Mouse (Mus musculus): ENCODE measurements around the gene Rcan2.

Gene Rcan2

GRCm38 (mm10) chr17:44077146-44077842, 276.1 kb downstream of the Rcan2 start:
- peak in 1 of 2 experiments; percentile 11 for DNase-seq (ENCODE audit: low spot score in 2 of 2)

GRCm38 (mm10) chr17:44077843-44078160, 276.7 kb downstream of the Rcan2 start:
- DNase-seq (ENCODE audit: low spot score in 2 of 2): no peak

DNA sequence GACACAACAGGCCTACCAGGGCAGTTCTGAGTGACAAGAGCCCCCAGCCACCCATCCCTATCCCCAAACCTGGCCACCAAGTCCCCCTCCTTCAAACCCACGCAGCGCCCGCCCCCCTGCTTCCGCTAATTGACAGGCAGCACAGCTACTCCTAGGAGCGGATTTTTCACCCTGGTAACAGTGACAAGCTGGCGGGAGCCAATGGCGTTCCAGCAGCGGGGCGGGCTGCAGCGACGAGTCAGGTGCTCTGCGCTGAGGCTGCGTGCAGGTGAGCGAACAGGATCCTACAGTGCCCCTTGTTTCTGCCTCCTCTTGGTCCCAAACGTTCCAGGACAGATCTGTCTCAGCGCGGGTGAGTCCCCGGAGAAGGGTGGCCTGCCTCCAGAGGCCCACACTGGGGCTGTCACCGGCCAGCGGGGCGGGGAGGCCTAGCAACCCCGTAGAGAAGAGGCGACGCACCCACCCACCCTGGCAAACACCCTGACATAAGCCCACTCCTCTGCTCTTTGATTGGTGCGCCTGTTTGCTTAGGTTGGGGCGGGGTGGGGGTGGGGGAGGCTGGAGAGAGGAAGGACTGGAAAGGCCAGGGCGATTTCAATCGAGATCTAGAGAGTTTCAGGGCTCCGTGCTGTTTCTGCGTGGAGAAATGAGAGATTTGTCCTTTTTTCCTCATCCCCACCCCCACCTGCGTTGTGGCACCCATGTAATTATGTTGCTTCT, 277.6 kb downstream of the Rcan2 start, which contains the start of gene Enpp5:
Gene Enpp5, plus strand, starts transcription at position 183 of the 720 bp plus-strand sequence.
- DNase-seq (ENCODE audit: low spot score in 2 of 2): peak; percentile 36 to 61

GRCm38 (mm10) chr17:44083156-44083555, 282.0 kb downstream of the Rcan2 start:
- no peak for DNase-seq (ENCODE audit: low spot score in 2 of 2)

- no peak for DNase-seq (ENCODE audit: low spot score in 2 of 2)
Observed at GRCm38 (mm10) chr17:44088226-44088625, 287.1 kb downstream of the Rcan2 start.

All from spleen, postnatal 14 days (tissue).